Mouse (Mus musculus) liver, postnatal 0 days (tissue): Measurements from ENCODE around the gene Ric1.

ENCODE experiments used
- CTCF ChIP-seq: sonication (generic); IDR thresholded peaks from 2 replicates; pipeline ENCODE4 v1.5.1; 2016; ENCODE audit warnings: antibody characterized with exemption, low read depth
- EP300 ChIP-seq: IDR thresholded peaks from 2 replicates; pipeline ENCODE4 v1.6.1; 2016; ENCODE audit warnings: antibody characterized with exemption, low read depth, mild to moderate bottlenecking

GRCm38 (mm10) chr19:29505617-29506016, 16.5 kb upstream of the Ric1 start:
- no peak for TF ChIP-seq EP300
- TF ChIP-seq CTCF = no peak
